Mouse (Mus musculus) midbrain, embryonic 15.5 days (tissue): ENCODE data around the gene Rab31. TPM values are rescaled to one million over a fixed set of nuclear protein-coding genes. Genes with fewer than 3 reads are reported as not detected.

Experiments used
- ATAC-seq: fragments of 200-750 bp; cut with Nextera tagmentation; replicated peaks from 2 replicates; pipeline ENCODE4 v1.8.0; 2017; ENCODE audit warnings: moderate TSS enrichment
- H3K27ac ChIP-seq: fragments of 300-500 bp; sonication (generic); 2 replicates; pipeline ENCODE4 v1.5.1; 2015; ENCODE audit warnings: mild to moderate bottlenecking, inconsistent platforms
- H3K27me3 ChIP-seq: fragments of 300-500 bp; sonication (generic); replicated peaks from 2 replicates; pipeline ENCODE4 v1.6.1; 2015; ENCODE audit warnings: inconsistent platforms
- H3K36me3 ChIP-seq: fragments of 300-500 bp; sonication (generic); replicated peaks from 2 replicates; pipeline ENCODE4 v1.6.1; 2015; ENCODE audit warnings: inconsistent platforms
- H3K4me1 ChIP-seq: fragments of 300-500 bp; sonication (generic); 2 replicates; pipeline ENCODE4 v1.6.1; 2015; ENCODE audit warnings: inconsistent platforms
- H3K4me2 ChIP-seq: fragments of 300-500 bp; sonication (generic); 2 replicates; pipeline ENCODE4 v1.6.1; 2015; ENCODE audit warnings: inconsistent platforms, mild to moderate bottlenecking, moderate library complexity
- H3K4me3 ChIP-seq: fragments of 300-500 bp; sonication (generic); 2 replicates; pipeline ENCODE4 v1.5.1; 2015; ENCODE audit warnings: mild to moderate bottlenecking, inconsistent platforms
- H3K9ac ChIP-seq: fragments of 300-500 bp; sonication (generic); 2 replicates; pipeline ENCODE4 v1.6.1; 2015; ENCODE audit warnings: mild to moderate bottlenecking, inconsistent platforms
- H3K9me3 ChIP-seq: fragments of 300-500 bp; sonication (generic); 2 replicates; pipeline ENCODE4 v1.6.1; 2016; ENCODE audit warnings: inconsistent platforms
- WGBS: fragments of 180-500 bp; shearing (Covaris S2); methylation state at CpG from one replicate; pipeline ENCODE4 v1.1.7; 2015; ENCODE audit warnings: mixed read lengths; 5-methylcytosine and 5-hydroxymethylcytosine counted together
- polyA plus RNA-seq: library from polyadenylated mRNA; unstranded; fragments of >200 nt; fragmentation: Nextera tagmentation; extraction: Ambion mirVana; gene quantifications from 2 replicates; pipeline ENCODE4 v1.2.1, GENCODE M21; 2015

The Rab31 gene
- 76.6 and 80.1 TPM in 2 replicates for polyA plus RNA-seq

DNA sequence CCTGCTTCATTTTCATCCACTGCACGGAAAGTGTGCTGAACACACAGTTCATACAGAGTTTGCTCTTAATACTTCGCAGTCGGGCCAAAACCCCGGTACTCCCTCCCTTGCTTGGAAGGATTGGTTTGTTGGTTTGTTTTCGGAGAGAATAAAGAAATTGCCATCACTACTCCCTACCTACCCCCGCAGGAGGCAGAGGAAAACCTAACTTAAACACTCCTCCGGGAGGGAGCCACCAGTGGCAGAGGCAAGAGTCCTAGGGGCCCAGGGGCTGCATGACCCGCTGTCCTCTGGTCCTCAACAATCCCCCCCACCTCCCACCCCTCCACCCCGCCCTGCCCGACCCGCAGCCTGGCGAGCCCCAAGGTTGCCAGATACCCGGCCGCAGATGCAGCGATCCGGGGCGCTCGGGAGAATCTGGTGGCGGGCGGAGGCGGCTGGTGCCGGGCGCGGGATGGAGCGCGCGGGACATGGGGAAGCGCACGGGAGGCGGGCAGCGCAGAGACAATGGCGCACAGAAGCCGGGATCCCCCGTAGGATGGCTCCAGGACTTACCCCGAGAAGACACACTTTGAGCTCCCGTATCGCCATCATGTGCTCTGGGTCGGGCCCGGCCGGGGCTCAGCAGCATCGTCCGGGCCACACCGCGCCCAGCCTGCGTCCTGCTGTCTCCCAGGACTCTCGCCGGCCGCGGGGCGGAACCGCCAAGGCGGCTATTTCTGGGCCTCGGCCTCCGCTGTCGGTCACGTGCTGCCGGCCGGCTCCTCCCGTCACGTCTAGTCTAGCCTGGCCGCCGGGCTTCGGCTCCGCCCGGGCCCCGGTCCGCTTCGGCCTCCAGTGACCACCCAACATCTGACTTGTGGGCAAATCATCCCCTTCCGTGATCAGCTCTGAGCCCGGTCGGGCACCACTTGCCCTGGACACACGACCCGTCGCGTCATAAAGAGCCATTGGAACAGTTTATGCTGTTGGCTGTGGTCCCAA is at the start of gene Rab31:
Gene Rab31, minus strand, starts transcription at position 802 of the 984 bp plus-strand sequence.
- H3K27ac ChIP-seq: peak within 1 kb of the TSS; percentile 80
- under 1% methylated on average over 75 of the region's 75 CpGs for WGBS
- peak within 1 kb of the TSS; percentile 74 for H3K9ac ChIP-seq
- H3K4me2 ChIP-seq: peak within 1 kb of the TSS; percentile 89
- peak; percentile 73 for ATAC-seq
- 0 out of 2 replicates have a peak, but pooled peaks cover 4% of the 10 kb centered on the region for H3K27me3 ChIP-seq
- no peaks in the 10 kb centered on the region for H3K9me3 ChIP-seq
- H3K4me1 ChIP-seq: peaks cover 50% of the 10 kb centered on the region
- peak within 1 kb of the TSS; percentile 86 for H3K4me3 ChIP-seq
- no peaks in the 10 kb centered on the region for H3K36me3 ChIP-seq

DNA sequence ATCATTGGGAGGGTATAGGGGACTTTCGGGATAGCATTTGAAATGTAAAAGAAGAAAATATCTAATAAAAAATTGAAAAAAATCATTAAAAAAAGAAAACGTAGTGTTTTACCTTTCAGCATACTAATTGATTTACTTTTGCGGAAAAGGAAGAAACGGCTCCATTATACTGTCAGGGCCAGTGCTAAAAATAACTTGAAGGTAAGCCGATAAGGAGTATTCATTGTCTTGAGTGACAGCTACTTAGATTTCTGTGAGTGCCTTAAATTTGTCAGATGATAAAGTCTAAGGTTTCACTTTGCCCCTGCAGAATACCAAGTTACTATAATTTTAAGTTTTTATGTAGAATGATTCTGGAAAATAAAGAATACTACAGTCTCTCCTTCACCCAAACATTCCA is 47.6 kb upstream of the Rab31 start:
- Histone ChIP-seq H3K27me3 (no peaks in the 10 kb centered on the region), H3K4me2 (no peak overlapping the region), H3K9ac (no peak overlapping the region), H3K36me3 (peaks cover 23% of the 10 kb centered on the region), H3K27ac (no peak overlapping the region), H3K4me3 (no peak overlapping the region), H3K4me1 (no peaks in the 10 kb centered on the region), H3K9me3 (no peaks in the 10 kb centered on the region)
- ATAC-seq: no peak
- WGBS: 86% methylated on average over 5 of the region's 5 CpGs

GRCm38 (mm10) chr17:65813763-65814162 is 41.2 kb upstream of the Rab31 start:
- Histone ChIP-seq H3K36me3 (peaks cover 49% of the 10 kb centered on the region), H3K27ac (no peak overlapping the region)
- 96% methylated on average over 8 of the region's 8 CpGs for WGBS

GRCm38 (mm10) chr17:65811032-65811431 is 38.5 kb upstream of the Rab31 start:
- no peaks in the 10 kb centered on the region for H3K4me1 ChIP-seq
- H3K4me3 ChIP-seq: no peak overlapping the region
- no peaks in the 10 kb centered on the region for H3K9me3 ChIP-seq
- no peaks in the 10 kb centered on the region for H3K27me3 ChIP-seq
- 91% methylated on average over 5 of the region's 5 CpGs for WGBS
- no peak overlapping the region for H3K9ac ChIP-seq
- no peak for ATAC-seq
- no peak overlapping the region for H3K27ac ChIP-seq
- H3K36me3 ChIP-seq: peaks cover 32% of the 10 kb centered on the region
- no peak overlapping the region for H3K4me2 ChIP-seq

More at GRCm38 (mm10) chr17:65813763-65814162, 41.2 kb upstream of the Rab31 start:
- Histone ChIP-seq H3K4me2 (no peak overlapping the region), H3K4me1 (no peaks in the 10 kb centered on the region), H3K9ac (no peak overlapping the region), H3K9me3 (no peaks in the 10 kb centered on the region), H3K4me3 (no peak overlapping the region), H3K27me3 (no peaks in the 10 kb centered on the region)
- no peak for ATAC-seq

DNA sequence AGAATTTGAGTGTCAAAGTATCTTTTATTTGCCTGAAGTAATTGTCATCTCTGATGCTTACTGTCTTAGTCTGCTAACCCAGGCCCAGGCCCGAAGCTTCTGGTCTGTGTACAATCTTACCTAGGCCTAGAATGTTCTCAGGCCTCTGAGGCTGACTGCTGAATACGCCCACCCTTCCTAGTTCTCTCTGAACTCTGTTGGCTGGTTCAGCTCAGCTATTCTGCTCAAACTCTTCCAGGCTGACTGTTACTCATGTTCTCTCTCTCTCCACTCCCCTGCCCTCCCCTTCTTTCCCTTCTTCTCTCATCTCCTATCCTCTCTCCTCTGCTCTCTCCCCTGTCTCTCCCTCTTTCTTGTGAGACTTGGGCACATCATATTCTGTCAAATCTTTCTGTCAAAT is 33.9 kb upstream of the Rab31 start:
- Histone ChIP-seq H3K4me1 (0 out of 2 replicates have a peak, but pooled peaks cover 3% of the 10 kb centered on the region), H3K4me3 (no peak overlapping the region), H3K9ac (no peak overlapping the region), H3K27me3 (no peaks in the 10 kb centered on the region), H3K36me3 (0 out of 2 replicates have a peak, but pooled peaks cover 8% of the 10 kb centered on the region), H3K4me2 (no peak overlapping the region), H3K27ac (no peak overlapping the region), H3K9me3 (no peaks in the 10 kb centered on the region)
- 90% methylated on average over 2 of the region's 2 CpGs for WGBS
- ATAC-seq: 0 out of 2 replicates have a peak, but pooled peaks have one; percentile 32

GRCm38 (mm10) chr17:65805966-65806365 is 33.4 kb upstream of the Rab31 start:
- Histone ChIP-seq H3K9ac (no peak overlapping the region), H3K4me3 (no peak overlapping the region), H3K4me2 (no peak overlapping the region), H3K9me3 (no peaks in the 10 kb centered on the region), H3K4me1 (0 out of 2 replicates have a peak, but pooled peaks cover 3% of the 10 kb centered on the region), H3K27me3 (no peaks in the 10 kb centered on the region), H3K36me3 (0 out of 2 replicates have a peak, but pooled peaks cover 4% of the 10 kb centered on the region), H3K27ac (no peak overlapping the region)
- 84% methylated on average over 4 of the region's 4 CpGs for WGBS
- no peak for ATAC-seq

DNA sequence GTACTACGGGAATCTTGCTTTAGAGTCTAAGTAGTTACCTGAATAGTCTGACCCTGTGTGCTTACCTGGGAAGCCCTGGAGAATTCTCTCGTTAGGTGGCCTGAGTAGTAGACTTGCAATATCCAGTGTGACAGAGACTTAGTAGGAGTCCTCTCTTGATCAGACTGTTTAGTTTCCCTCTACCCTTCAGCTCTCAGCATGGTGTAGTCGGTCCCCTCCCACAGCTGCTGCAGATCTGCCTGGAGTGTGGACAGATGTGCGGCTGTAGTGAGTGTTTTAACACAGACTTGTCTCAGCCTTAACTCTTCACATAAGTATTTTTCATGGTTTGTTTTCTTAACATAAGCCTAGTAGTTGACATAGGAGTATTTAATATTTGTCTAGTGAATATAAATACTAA is 29.5 kb upstream of the Rab31 start:
- WGBS: 76% methylated on average over 4 of the region's 4 CpGs

DNA sequence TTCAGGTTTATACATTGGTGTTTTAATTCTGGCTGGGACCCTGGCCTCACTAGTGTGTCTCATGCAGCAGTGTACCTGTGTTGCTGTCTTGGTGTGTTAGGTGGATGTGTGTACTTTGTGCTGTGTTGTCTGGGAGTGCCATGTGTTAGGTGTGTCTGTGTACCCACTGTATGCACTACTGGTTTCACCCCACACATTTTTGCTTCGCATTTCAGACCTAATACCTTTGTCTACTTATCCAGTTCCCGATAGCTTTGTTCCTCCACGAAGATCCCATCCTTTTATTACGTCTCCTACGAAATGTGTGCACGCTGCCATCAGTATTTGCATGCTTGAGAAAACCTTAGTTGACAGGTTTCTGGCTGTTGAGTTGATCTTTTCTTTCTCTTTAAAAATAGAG is 27.9 kb upstream of the Rab31 start:
- Histone ChIP-seq H3K4me2 (no peak overlapping the region), H3K4me1 (0 out of 2 replicates have a peak, but pooled peaks cover 3% of the 10 kb centered on the region), H3K4me3 (no peak overlapping the region), H3K9ac (no peak overlapping the region), H3K36me3 (0 out of 2 replicates have a peak, but pooled peaks cover 3% of the 10 kb centered on the region), H3K9me3 (no peaks in the 10 kb centered on the region), H3K27me3 (no peaks in the 10 kb centered on the region), H3K27ac (no peak overlapping the region)
- no peak for ATAC-seq
- WGBS: 86% methylated on average over 6 of the region's 6 CpGs

More for the DNA sequence above, 29.5 kb upstream of the Rab31 start:
- H3K4me3 ChIP-seq: no peak overlapping the region
- no peak overlapping the region for H3K27ac ChIP-seq
- H3K27me3 ChIP-seq: no peaks in the 10 kb centered on the region
- H3K4me1 ChIP-seq: 0 out of 2 replicates have a peak, but pooled peaks cover 3% of the 10 kb centered on the region
- H3K36me3 ChIP-seq: 0 out of 2 replicates have a peak, but pooled peaks cover 3% of the 10 kb centered on the region
- H3K9me3 ChIP-seq: no peaks in the 10 kb centered on the region
- no peak overlapping the region for H3K9ac ChIP-seq
- no peak for ATAC-seq
- no peak overlapping the region for H3K4me2 ChIP-seq

DNA sequence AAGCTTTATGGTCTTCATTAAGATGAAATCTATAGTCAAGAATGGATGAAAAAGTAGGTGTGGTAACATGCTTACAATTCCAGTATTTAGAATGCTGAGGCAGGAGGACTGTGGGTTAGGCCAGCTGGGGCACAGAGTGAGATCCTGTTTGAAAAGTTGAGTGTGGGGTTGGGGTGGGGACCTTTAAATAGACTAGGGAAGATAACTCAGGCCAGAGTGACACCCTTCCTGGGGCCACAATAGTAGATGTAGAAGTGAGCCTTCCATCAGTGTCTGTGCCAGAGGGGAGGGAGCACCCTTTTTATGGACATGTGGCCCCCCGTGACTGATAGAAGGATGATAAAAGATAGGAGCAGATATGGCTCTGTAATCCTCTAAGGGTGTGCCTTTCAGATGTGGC is 26.8 kb upstream of the Rab31 start:
- H3K4me2 ChIP-seq: no peak overlapping the region
- H3K9me3 ChIP-seq: no peaks in the 10 kb centered on the region
- H3K27ac ChIP-seq: no peak overlapping the region
- no peak for ATAC-seq
- H3K4me1 ChIP-seq: 0 out of 2 replicates have a peak, but pooled peaks cover 3% of the 10 kb centered on the region
- no peaks in the 10 kb centered on the region for H3K36me3 ChIP-seq
- H3K27me3 ChIP-seq: no peaks in the 10 kb centered on the region
- no peak overlapping the region for H3K9ac ChIP-seq
- WGBS: 72% methylated on average over 1 of the region's 1 CpGs
- H3K4me3 ChIP-seq: no peak overlapping the region

- no peak overlapping the region for H3K4me3 ChIP-seq
- no peaks in the 10 kb centered on the region for H3K36me3 ChIP-seq
- WGBS: 79% methylated on average over 4 of the region's 4 CpGs
- no peak overlapping the region for H3K9ac ChIP-seq
- no peaks in the 10 kb centered on the region for H3K9me3 ChIP-seq
- no peak for ATAC-seq
- H3K4me2 ChIP-seq: no peak overlapping the region
- H3K4me1 ChIP-seq: 0 out of 2 replicates have a peak, but pooled peaks cover 3% of the 10 kb centered on the region
- no peak overlapping the region for H3K27ac ChIP-seq
- no peaks in the 10 kb centered on the region for H3K27me3 ChIP-seq
These were observed 25.9 kb upstream of the Rab31 start for GRCm38 (mm10) chr17:65798446-65798845.

GRCm38 (mm10) chr17:65796056-65796455 is 23.5 kb upstream of the Rab31 start:
- H3K27me3 ChIP-seq: no peaks in the 10 kb centered on the region
- no peak overlapping the region for H3K4me2 ChIP-seq
- H3K9me3 ChIP-seq: no peaks in the 10 kb centered on the region
- no peak overlapping the region for H3K4me3 ChIP-seq
- H3K9ac ChIP-seq: no peak overlapping the region
- H3K27ac ChIP-seq: no peak overlapping the region
- ATAC-seq: no peak
- H3K4me1 ChIP-seq: no peaks in the 10 kb centered on the region
- H3K36me3 ChIP-seq: no peaks in the 10 kb centered on the region
- 82% methylated on average over 7 of the region's 7 CpGs for WGBS

DNA sequence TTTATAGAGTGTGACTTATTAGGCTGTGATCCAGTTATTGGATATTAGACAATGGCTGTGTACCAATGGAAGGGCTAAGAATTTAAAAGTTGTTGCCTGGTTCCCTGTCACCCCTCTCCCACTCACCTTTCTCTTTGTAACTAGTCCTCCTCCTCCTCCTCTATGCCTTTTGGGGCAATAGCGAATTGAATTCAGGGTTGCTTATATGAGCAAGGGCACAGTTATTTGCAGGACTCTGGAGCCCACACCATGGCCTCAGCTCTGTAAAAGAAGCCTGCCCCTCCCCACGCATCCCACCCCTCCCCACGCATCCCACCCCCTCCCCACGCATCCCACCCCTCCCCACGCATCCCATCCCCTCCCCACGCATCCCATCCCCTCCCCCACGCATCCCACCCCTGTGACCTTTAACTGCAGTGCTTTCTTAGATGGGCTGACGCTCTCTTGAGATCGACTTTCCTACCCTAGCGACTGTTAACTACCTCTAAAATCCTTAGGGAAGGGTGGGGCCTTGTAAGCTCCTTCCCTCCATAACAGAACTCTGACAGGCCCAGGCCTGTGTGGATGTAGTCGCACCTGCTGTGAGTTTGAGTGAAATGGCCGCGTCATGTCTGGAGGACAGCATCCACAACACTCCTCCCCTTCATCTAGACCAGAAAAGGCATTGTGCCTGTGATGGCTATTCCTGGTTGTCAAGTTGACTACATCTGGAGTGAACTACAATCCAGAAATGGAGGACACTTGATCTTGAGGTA is 21.7 kb upstream of the Rab31 start:
- no peak overlapping the region for H3K27ac ChIP-seq
- WGBS: 91% methylated on average over 13 of the region's 13 CpGs
- H3K4me3 ChIP-seq: no peak overlapping the region
- no peak overlapping the region for H3K4me2 ChIP-seq
- ATAC-seq: no peak
- no peaks in the 10 kb centered on the region for H3K36me3 ChIP-seq
- no peak overlapping the region for H3K9ac ChIP-seq
- no peaks in the 10 kb centered on the region for H3K9me3 ChIP-seq
- no peaks in the 10 kb centered on the region for H3K27me3 ChIP-seq
- no peaks in the 10 kb centered on the region for H3K4me1 ChIP-seq
